Mouse (Mus musculus) MEL (cell line): ENCODE data around the gene Pofut1.

Experiments
- BHLHE40 ChIP-seq: IDR thresholded peaks from 2 replicates; pipeline ENCODE4 v1.6.1; 2012; ENCODE audit warnings: low read depth, mild to moderate bottlenecking, inconsistent platforms, low read length, improper control_type of control experiment, borderline replicate concordance
- CTCF ChIP-seq, 3 experiments: IDR thresholded peaks in 2 of 3; conservative IDR thresholded peaks in 1 of 3; 2 replicates each; pipeline ENCODE4 v1.5.1; 2011 to 2012; ENCODE audit warnings: low read length in 3 of 3, low read depth in 2 of 3, mild to moderate bottlenecking in 2 of 3, improper control_type of control experiment in 1 of 3, inconsistent platforms in 1 of 3, mixed read lengths in 1 of 3, moderate library complexity in 1 of 3; ENCODE audit not compliant: control insufficient read depth in 1 of 3, insufficient read depth in 1 of 3, poor library complexity in 1 of 3, severe bottlenecking in 1 of 3
- HCFC1 ChIP-seq: IDR thresholded peaks from 2 replicates; pipeline ENCODE4 v1.6.1; 2012; ENCODE audit warnings: low read depth, mild to moderate bottlenecking, inconsistent platforms, low read length, improper control_type of control experiment, moderate library complexity
- JUND ChIP-seq: IDR thresholded peaks from 2 replicates; pipeline ENCODE4 v1.6.1; 2011; ENCODE audit warnings: low read depth, mild to moderate bottlenecking, improper control_type of control experiment, low read length
- MAFK ChIP-seq: IDR thresholded peaks from 2 replicates; pipeline ENCODE4 v1.6.1; 2011; ENCODE audit warnings: low read depth, mild to moderate bottlenecking, low read length, improper control_type of control experiment, borderline replicate concordance
- MEF2A ChIP-seq: IDR thresholded peaks from 2 replicates; pipeline ENCODE4 v1.6.1; 2014; ENCODE audit warnings: low read depth, mild to moderate bottlenecking, inconsistent platforms, low read length, improper control_type of control experiment; ENCODE audit not compliant: poor library complexity, insufficient replicate concordance, severe bottlenecking; ENCODE audit errors: extremely low read depth
- MYC ChIP-seq: IDR thresholded peaks from 2 replicates; pipeline ENCODE4 v1.6.1; 2011; ENCODE audit warnings: low read depth, mild to moderate bottlenecking, low read length, improper control_type of control experiment, moderate library complexity
- POLR2A ChIP-seq, 2 experiments: IDR thresholded peaks; 2 replicates each; pipeline ENCODE4 v1.6.1; 2011 to 2012; ENCODE audit warnings: low read length in 2 of 2, mild to moderate bottlenecking in 2 of 2, control low read depth in 1 of 2, improper control_type of control experiment in 1 of 2, low read depth in 1 of 2, moderate library complexity in 1 of 2; ENCODE audit not compliant: control insufficient read depth in 1 of 2, insufficient read depth in 1 of 2, poor library complexity in 1 of 2
- SMC3 ChIP-seq: IDR thresholded peaks from 2 replicates; pipeline ENCODE4 v1.6.1; 2011; ENCODE audit warnings: low read depth, low read length, improper control_type of control experiment
- TCF12 ChIP-seq: IDR thresholded peaks from 2 replicates; pipeline ENCODE4 v1.6.1; 2014; ENCODE audit warnings: low read depth, mild to moderate bottlenecking, inconsistent platforms, low read length, improper control_type of control experiment, moderate library complexity
- ZC3H11A ChIP-seq: IDR thresholded peaks from 2 replicates; pipeline ENCODE4 v1.6.1; 2012; ENCODE audit warnings: low read depth, mild to moderate bottlenecking, inconsistent platforms, low read length, improper control_type of control experiment
- ZMIZ1 ChIP-seq: IDR thresholded peaks from 2 replicates; pipeline ENCODE4 v1.6.1; 2012; ENCODE audit warnings: low read depth, mild to moderate bottlenecking, inconsistent platforms, low read length, improper control_type of control experiment, moderate library complexity

DNA sequence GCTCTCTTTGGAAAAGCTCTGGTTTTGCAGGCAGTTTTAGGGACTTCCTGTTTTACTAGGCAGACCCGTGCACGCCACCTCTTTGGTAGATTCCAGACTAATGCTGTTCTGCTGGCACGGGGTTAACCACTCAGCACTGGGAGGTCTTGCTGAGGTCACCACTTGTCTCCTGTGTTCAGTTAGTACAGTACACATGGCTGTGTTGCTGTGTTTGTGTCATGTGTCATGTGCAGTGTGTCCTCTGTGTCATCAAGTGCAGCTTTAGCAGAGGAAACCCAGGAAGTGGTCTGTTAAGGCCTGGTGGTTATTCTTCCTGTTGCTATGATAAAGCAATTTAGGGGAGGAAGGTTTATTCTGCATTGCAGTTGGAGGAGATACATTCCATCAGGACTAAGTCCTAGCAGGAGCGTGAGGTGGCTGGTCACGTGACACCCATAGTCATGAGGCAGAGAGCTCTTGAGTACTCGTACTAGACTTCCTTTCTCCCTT, 26.5 kb upstream of the Pofut1 start:
- TF ChIP-seq BHLHE40 = peak; percentile 62; the same call in 1 of the 2 replicates
- peak; percentile 24 to 51; a peak in 2 of 4 replicates for TF ChIP-seq POLR2A (IDR thresholded peaks at IDR 0.05; ENCODE audit: control insufficient read depth in 1 of 2, insufficient read depth in 1 of 2, low read depth in 1 of 2, low read length in 2 of 2, poor library complexity in 1 of 2)
- no peak for TF ChIP-seq CTCF (IDR thresholded peaks at IDR 0.05 in 2 of 3, conservative IDR thresholded peaks at IDR 0.05 in 1 of 3; ENCODE audit: control insufficient read depth in 1 of 3, insufficient read depth in 1 of 3, low read depth in 2 of 3, low read length in 3 of 3, poor library complexity in 1 of 3, severe bottlenecking in 1 of 3)
- no peak for TF ChIP-seq MAFK
- TF ChIP-seq ZC3H11A = no peak
- peak; percentile 64; the same call in 1 of the 2 replicates for TF ChIP-seq MYC
- TF ChIP-seq TCF12 = no peak
- TF ChIP-seq ZMIZ1 = no peak
- no peak for TF ChIP-seq SMC3
- TF ChIP-seq MEF2A = no peak
- no peak for TF ChIP-seq JUND
- no peak for TF ChIP-seq HCFC1
